Mouse (Mus musculus) yolk sac, embryonic 10.5 days (tissue): ENCODE data around the gene 4930430F08Rik.
"Not testable (repeated sequence)": the region's sequence is repeated elsewhere in the genome, so short reads cannot be mapped to it uniquely, and the experiment has no call there.

Experiments
- DNase-seq: peaks from one replicate; pipeline ENCODE4 v3.0.0-alpha.2; 2017; ENCODE audit warnings: low spot score

4930430F08Rik gene

GRCm38 (mm10) chr10:100590323-100590722, at the start of gene 4930430F08Rik, which contains the start of gene 1700017N19Rik:
Gene 4930430F08Rik, minus strand, starts transcription at chr10:100590423.
Gene 1700017N19Rik, plus strand, starts transcription at chr10:100590484.
- DNase-seq: no peak

GRCm38 (mm10) chr10:100629762-100630438, 39.7 kb upstream of the 4930430F08Rik start:
- no peak for DNase-seq

DNA sequence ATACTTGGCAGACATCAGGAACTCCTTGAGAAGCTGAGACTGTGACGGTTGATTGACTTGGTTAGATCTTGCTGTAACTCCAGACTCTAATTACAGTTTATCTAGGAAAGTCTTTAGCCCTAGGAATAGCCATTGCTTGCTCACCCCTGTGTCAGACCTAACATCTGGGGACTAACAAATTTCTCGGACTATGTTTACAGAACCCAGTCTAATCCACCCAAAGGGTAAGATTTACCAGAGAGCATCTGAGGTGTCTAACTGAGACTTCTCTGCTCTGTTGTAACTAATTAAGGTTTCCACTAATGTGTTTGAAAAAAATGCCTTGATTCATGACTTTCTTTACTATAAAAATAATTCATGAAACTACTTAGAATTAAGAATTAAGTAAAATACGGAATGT, 32.3 kb upstream of the 4930430F08Rik start:
- DNase-seq: no peak

DNA sequence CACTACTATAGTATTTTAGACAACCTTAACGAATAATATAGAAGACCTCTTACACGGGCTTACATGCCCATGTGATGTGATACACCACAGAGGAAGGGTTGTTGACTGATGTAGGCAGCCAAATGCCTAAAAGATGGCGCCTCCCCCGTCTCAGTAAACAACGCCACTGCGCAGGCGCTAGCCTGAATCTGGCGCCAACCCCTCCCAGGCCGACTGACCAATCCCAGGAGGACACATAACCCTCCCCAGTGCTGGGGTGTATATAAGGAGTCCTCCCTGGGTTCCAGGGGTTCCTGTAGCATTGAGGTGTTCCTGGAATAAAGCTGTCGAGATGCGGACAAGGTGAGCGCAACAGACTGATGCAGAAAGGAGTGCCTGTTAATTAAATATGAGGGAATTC, 29.8 kb upstream of the 4930430F08Rik start:
- DNase-seq: no peak

GRCm38 (mm10) chr10:100619474-100619873, 29.3 kb upstream of the 4930430F08Rik start:
- DNase-seq: no peak

DNA sequence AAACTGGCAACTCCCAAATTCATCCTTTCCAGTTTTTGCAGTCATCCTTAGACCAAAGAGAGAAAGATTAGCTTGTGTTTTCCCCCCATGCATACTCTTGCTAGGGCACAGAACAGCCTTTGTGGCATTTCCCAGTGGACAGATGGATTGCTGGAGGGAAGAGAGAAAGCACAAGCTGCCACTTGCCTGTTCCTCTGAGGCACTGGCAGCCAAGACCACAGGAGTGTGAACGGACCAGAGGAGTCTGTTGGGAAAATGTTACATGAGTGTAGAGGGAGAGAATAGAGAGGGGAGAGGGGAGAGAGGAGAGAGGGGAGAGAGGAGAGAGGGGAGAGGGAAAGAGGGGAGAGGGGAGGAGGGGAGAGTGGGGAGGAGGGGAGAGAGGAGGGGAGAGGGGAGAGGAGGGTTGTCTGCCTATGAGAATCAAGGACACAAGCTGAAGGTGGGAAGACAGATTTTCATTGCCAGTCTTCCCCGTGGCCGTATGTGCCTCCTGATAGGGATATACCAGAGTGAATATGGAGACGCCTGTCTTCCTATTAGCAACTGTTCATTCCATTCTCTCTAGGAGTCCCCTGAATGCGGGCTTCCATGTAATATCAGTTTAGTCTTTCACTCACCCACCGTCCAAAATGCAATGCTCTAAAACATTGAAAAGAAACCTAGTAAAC, 27.1 kb upstream of the 4930430F08Rik start:
- no peak for DNase-seq

DNA sequence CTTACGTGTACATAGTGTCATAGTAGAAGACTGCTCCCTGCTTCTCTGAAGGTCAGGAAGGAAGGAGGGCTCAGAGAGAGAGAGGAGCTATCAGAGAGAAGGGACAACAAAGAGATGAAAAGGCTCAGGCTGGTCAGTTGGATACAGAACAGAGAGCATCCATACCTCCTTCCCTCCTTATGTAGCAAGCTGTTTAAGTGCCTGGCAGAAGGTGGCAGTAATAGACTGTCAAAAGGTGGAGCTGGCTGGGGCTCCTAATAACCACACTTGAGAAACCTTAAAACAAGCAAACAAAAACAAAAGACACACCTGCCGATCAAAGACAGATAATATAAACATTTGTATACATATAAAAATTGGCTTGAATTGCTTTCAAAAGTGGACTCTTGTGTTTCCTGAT, 14.0 kb upstream of the 4930430F08Rik start:
- no peak for DNase-seq

DNA sequence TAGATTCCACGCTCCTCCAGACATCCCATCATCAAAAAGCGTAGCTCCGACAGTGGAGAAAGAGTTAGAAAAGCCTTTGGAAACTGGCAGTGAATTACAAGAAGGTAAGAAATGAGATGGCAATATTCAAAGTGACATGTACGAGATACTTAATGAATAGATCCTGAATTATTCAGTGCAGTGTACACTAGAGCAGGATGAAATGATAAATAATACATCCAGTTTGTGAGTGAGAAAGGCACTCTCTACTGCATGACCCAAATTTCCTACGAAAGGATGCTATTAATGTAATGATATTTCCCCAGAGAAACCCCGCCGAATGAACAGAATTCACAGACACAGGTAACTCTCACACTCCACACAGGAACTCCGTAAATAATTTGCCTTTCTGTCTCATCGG, 13.3 kb upstream of the 4930430F08Rik start:
- no peak for DNase-seq

DNA sequence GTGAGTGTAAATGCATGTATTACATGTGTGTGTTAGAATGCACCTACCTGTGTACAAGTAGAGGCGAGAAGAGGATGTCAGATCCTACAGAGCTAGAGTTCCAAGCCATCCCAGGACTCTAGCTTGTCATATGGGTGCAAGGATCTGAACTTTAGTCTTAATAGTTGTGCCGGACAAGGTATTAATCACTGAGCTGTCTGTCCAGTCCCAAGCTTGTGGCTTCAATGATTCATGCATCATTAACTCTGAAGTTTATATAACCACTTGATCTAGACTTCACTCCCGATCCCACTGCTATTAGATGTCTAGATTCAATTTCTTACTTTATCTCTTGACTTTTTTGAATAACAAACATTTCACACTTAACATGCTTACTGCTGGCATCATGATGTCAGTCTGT, 8.1 kb upstream of the 4930430F08Rik start:
- no peak for DNase-seq

- DNase-seq: peak; percentile 88
Observed at GRCm38 (mm10) chr10:100588932-100589388, 1.3 kb downstream of the 4930430F08Rik start.

GRCm38 (mm10) chr10:100588524-100588923, 1.7 kb downstream of the 4930430F08Rik start:
- DNase-seq: no peak

- DNase-seq: no peak
Observed at GRCm38 (mm10) chr10:100584178-100584577, 6.0 kb downstream of the 4930430F08Rik start.

- no peak for DNase-seq
Observed at GRCm38 (mm10) chr10:100575294-100575693, 14.9 kb downstream of the 4930430F08Rik start.

- DNase-seq: no peak
Observed at GRCm38 (mm10) chr10:100574505-100575149, 15.6 kb downstream of the 4930430F08Rik start.

- DNase-seq: no peak
Observed at GRCm38 (mm10) chr10:100571707-100572106, 18.5 kb downstream of the 4930430F08Rik start.

- no peak for DNase-seq
Observed at GRCm38 (mm10) chr10:100564112-100564511, 26.1 kb downstream of the 4930430F08Rik start.

DNA sequence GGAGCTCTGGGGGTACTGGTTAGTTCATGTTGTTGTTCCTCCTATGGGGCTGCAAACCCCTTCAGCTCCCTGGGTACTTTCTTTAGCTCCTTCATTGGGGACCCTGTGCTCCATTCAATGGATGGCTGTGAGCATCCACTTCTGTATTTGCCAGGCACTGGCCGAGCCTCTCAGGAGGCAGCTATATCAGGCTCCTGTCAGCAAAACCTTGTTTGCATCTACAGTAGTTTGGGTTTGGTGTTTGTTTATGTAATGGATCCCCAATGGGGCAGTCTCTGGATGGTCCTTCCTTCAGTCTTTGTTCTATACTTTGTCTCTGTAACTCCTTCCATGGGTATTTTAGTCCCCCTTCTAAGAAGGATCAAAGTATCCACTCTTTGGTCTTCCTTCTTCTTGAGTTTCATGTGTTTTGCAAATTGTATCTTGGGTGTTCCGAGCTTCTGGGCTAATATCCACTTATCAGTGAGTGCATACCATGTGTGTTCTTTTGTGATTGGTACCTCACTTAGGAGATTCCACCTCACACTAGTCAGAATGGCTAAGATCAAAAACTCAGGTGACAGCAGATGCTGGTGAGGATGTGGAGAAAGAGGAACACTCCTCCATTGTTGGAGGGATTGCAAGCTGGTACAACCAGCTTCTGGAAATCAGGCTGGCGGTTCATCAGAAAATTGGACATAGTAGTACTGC, 29.9 kb downstream of the 4930430F08Rik start:
- not testable (repeated sequence) for DNase-seq

DNA sequence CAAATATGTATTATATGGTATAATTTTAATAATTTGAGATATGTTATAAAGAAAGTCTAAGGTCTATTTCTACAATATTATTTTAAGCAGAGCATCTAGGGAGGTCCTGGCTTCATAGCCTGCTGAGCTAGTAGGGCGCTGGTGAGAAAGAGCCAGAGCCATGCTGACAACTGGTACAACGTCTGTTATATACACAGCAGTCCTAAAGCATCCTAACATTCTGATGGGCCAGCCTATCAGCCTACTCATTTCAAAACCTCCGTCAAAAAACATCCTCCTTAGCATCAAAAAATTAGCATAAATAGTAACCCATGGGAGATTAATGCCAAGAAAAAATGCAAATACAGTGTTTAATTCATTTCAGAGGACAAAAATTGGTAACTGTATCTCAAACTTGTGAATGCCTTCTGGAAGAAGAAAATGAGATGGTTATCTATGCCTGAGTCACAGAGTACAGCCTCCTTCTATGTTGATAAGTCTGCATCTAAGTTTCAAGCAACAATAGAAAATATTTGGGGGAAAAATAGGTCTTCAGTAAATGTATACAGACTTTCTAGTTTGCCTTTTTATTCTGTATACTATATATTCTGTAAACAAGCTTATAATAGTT, 33.6 kb downstream of the 4930430F08Rik start:
- DNase-seq: no peak

DNA sequence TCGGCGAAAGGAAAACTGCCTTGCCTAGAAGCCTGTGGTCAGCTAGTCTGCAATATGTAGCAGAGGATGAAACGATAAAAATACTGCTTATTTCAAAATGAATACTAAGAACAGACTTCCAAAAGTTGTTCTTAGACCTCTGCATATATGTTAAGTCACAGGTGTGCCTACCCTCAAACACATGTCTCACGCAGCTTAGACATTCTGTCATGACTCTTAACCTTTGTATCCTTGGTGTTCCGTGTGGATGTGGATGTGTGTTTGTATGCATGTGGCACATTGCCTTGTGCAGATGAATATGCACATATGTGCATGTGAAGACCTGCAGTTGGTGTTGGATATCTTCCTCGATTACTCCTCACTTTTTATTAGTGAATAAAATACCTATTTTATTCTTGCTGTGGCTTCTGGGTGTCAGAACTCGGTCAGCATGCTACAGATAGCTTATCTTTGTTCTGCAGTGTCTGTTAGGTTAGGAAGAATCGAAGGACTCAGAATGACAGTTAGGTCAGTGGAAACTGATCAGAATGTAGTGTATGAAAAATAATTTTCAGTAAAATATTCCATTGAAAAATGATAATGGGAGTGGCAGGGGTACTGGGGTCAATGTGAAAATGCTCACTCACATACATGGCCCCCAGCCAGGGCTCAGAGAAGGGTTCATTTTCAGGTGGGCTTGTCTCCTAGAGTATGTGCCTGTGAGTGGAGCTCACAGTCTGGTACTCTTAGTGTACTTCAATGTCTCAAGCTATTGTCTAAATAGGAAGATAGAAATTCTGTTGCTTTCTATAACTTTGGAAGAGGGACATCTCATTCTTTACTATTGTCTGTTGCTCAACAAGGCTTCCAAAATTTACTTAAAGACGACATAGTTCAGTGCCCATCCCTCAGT, 65.5 kb downstream of the 4930430F08Rik start:
- DNase-seq: no peak

GRCm38 (mm10) chr10:100522330-100522729, 67.9 kb downstream of the 4930430F08Rik start:
- no peak for DNase-seq
